In the genomic region with DNA sequence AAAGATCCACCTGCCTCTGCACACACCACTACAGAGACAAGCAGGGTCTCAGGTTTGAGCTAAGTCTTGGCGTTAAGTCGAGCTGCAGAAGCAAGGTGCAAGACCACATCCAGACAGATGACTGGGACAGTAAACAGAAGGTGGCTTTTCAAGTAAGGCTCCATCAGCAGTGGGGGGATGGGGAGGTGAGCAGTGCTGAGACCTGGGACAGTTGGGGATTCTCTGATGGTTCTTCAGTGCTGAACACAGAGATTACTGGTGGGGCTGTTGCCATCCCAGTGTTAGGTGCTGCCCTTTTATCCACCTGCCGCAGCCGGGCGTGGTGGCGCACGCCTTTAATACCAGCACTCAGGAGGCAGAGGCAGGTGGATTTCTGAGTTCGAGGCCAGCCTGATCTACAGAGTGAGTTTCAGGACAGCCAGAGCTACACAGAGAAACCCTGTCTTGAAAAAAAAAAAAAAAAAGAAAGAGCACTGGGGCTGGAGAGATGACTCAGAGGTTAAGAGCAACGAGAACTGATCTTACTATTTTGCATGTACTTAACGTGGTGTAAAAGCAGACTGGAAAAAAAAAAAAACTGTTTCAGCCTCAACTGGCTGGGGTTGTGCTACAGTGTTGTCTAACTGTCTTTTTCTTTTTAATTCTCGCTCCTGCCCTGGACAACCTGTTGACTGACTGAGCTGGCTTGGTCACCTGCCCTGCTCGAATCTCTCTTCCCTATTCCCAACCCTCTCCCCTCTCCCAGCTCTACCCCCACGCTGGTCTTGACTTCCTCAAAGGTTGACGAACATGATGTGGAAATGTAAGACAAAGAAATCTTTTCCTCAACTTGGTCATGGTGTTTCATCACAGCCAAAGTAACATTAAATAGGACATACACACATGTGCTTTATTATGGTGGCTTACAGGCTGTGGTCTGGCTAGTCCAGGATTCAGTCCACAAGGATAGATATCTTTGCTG, we compare ENCODE assay signal across 30 mouse cellular contexts. TPM values are rescaled to one million over a fixed set of nuclear protein-coding genes. Genes with fewer than 3 reads are reported as not detected.
DNase-seq lines count a peak whose midpoint lies in the region; ATAC-seq and TF ChIP-seq lines count a peak whose summit lies in the region.
"Had no signal": no experiment of that assay in that cellular context is flagged by ENCODE, and none has a peak within 500 bp of the region (broad histone marks: within the 10 kb centered on the region; RNA-seq: fewer than 3 reads in every experiment).

No protein-coding gene starts in this region.

- peak; percentile 15 for DNase-seq in liver, adult 2 months (ENCODE audit: extremely low read depth, low read depth, low spot score)
- DNase-seq in liver, embryonic 11.5 days (ENCODE audit: low spot score) = no peak
- no peak for DNase-seq in ES-E14 (ENCODE audit: low read depth, low spot score)
- peak; percentile 47 to 54 for DNase-seq in monocyte, adult 2 months (ENCODE audit: low read depth in 1 of 2, low spot score in 2 of 2)
- no peak for DNase-seq in lung, postnatal 25 days (ENCODE audit: low spot score)
- DNase-seq in layer of hippocampus, adult 11-12 months (ENCODE audit: low spot score) = no peak
- no peak for DNase-seq in left cerebral cortex, adult 11 months (ENCODE audit: low spot score)
- DNase-seq: adrenal gland, postnatal 25 days; cerebellum, adult 11 months; cerebellum, adult 9-11 months; heart, adult 18-20 months; kidney, postnatal 36 days; lung, adult 18-20 months; lung, postnatal 10 days had no signal

- H3K9me3 ChIP-seq in liver, embryonic 11.5 days (ENCODE audit: control insufficient read depth, low read length) = no peaks in the 10 kb centered on the region
- H3K9me3 ChIP-seq in ES-E14 (ENCODE audit: control insufficient read depth, insufficient read depth, low read depth, low read length) = no peaks in the 10 kb centered on the region
- H3K9me3 ChIP-seq: embryonic facial prominence, embryonic 15.5 days; heart, embryonic 12.5 days; hindbrain, embryonic 12.5 days; kidney, embryonic 15.5 days; limb, embryonic 12.5 days; midbrain, embryonic 15.5 days had no signal

- no peak for TF ChIP-seq POLR2A in liver, adult 2 months (IDR thresholded peaks at IDR 0.05; ENCODE audit: extremely low read depth, insufficient read depth, low read length)

- ATAC-seq in liver, embryonic 11.5 days (replicated peaks; ENCODE audit: low FRiP score) = no peak
- ATAC-seq in granulocyte monocyte progenitor cell, adult 5-6 weeks (replicated peaks; ENCODE audit: poor library complexity, severe bottlenecking) = peak; percentile 79
- ATAC-seq: forebrain, embryonic 14.5 days; intestine, postnatal 0 days; midbrain, embryonic 15.5 days had no signal

- no peak overlapping the region for H3K27ac ChIP-seq in liver, adult 2 months (replicated peaks; ENCODE audit: insufficient read depth, low read depth, low read length)
- H3K27ac ChIP-seq in liver, embryonic 11.5 days (ENCODE audit: low read depth, low read length) = no peak overlapping the region
- H3K27ac ChIP-seq in ES-E14 (ENCODE audit: insufficient read depth, low read depth, low read length, poor library complexity, severe bottlenecking) = peak overlapping the region; percentile 27; the same call in 1 of the 2 replicates
- H3K27ac ChIP-seq: embryonic facial prominence, embryonic 15.5 days; hindbrain, embryonic 12.5 days; kidney, embryonic 15.5 days; limb, embryonic 12.5 days; midbrain, embryonic 15.5 days; stomach, postnatal 0 days had no signal

- H3K27me3 ChIP-seq in liver, adult 2 months (ENCODE audit: control insufficient read depth, insufficient read depth, low read length) = no peaks in the 10 kb centered on the region
- H3K27me3 ChIP-seq in liver, embryonic 11.5 days (replicated peaks; ENCODE audit: control insufficient read depth, insufficient read depth, low read length) = no peaks in the 10 kb centered on the region
- H3K27me3 ChIP-seq: embryonic facial prominence, embryonic 15.5 days; heart, embryonic 12.5 days; hindbrain, embryonic 12.5 days; kidney, embryonic 15.5 days; limb, embryonic 12.5 days; midbrain, embryonic 15.5 days had no signal

- in situ Hi-C loops in ES-E14 (cut with MboI; ENCODE audit: low sequenced_read_pairs in 2 of 2, unreplicated experiment in 2 of 2) = no loop called here

- no peak overlapping the region for H3K4me3 ChIP-seq in liver, adult 2 months (ENCODE audit: insufficient read depth, low read depth, low read length)
- no peak overlapping the region for H3K4me3 ChIP-seq in liver, embryonic 11.5 days (ENCODE audit: low read depth, low read length)
- H3K4me3 ChIP-seq in ES-E14 (ENCODE audit: insufficient read depth in 1 of 2, low read depth in 1 of 2, low read length in 2 of 2, poor library complexity in 1 of 2, severe bottlenecking in 1 of 2) = no peak overlapping the region
- H3K4me3 ChIP-seq: embryonic facial prominence, embryonic 15.5 days; heart, embryonic 12.5 days; hindbrain, embryonic 12.5 days; kidney, embryonic 15.5 days; limb, embryonic 12.5 days; midbrain, embryonic 15.5 days had no signal

- peaks cover 6% of the 10 kb centered on the region; the same call in 1 of the 2 replicates for H3K4me1 ChIP-seq in liver, adult 2 months (ENCODE audit: control insufficient read depth, insufficient read depth, low read length)
- peaks cover 6% of the 10 kb centered on the region; the same call in 1 of the 2 replicates for H3K4me1 ChIP-seq in liver, embryonic 11.5 days (replicated peaks; ENCODE audit: control insufficient read depth, insufficient read depth, low read length)
- peaks cover 3 to 14% of the 10 kb centered on the region in 2 experiments; a peak in 1 of 4 replicates for H3K4me1 ChIP-seq in ES-E14 (ENCODE audit: control insufficient read depth in 2 of 2, insufficient read depth in 2 of 2, low read length in 2 of 2, poor library complexity in 1 of 2)
- H3K4me1 ChIP-seq: embryonic facial prominence, embryonic 15.5 days had no signal

- H3K9ac ChIP-seq in liver, adult 2 months (ENCODE audit: low read depth, low read length) = no peak overlapping the region
- no peak overlapping the region for H3K9ac ChIP-seq in liver, embryonic 11.5 days (ENCODE audit: low read depth, low read length)
- H3K9ac ChIP-seq in ES-E14 (ENCODE audit: insufficient read depth, low read depth, low read length, poor library complexity, severe bottlenecking) = 0 out of 2 replicates have a peak overlapping the region, but pooled peaks have one; percentile 28
- H3K9ac ChIP-seq: embryonic facial prominence, embryonic 15.5 days; heart, embryonic 12.5 days; hindbrain, embryonic 12.5 days; kidney, embryonic 15.5 days; limb, embryonic 12.5 days; midbrain, embryonic 15.5 days had no signal

- H3K36me3 ChIP-seq in liver, adult 2 months (ENCODE audit: control insufficient read depth, insufficient read depth, low read length) = no peaks in the 10 kb centered on the region
- H3K36me3 ChIP-seq in liver, embryonic 11.5 days (ENCODE audit: control insufficient read depth, insufficient read depth, low read length) = no peaks in the 10 kb centered on the region
- no peaks in the 10 kb centered on the region for H3K36me3 ChIP-seq in ES-E14 (ENCODE audit: control insufficient read depth, insufficient read depth, low read length, poor library complexity, severe bottlenecking)
- H3K36me3 ChIP-seq: embryonic facial prominence, embryonic 15.5 days; heart, embryonic 12.5 days; hindbrain, embryonic 12.5 days; kidney, embryonic 15.5 days; limb, embryonic 12.5 days; midbrain, embryonic 15.5 days had no signal

- TF ChIP-seq CTCF in liver, adult 2 months (IDR thresholded peaks at IDR 0.05; ENCODE audit: low read depth, low read length) = no peak

- no peak overlapping the region for H3K4me2 ChIP-seq in liver, embryonic 11.5 days
- H3K4me2 ChIP-seq: embryonic facial prominence, embryonic 15.5 days; heart, embryonic 12.5 days; hindbrain, embryonic 12.5 days; kidney, embryonic 15.5 days; limb, embryonic 12.5 days; midbrain, embryonic 15.5 days had no signal

- 82% methylated on average over 14 of the region's 14 CpGs for WGBS in liver, adult 2 months
- 67% methylated on average over 14 of the region's 14 CpGs for WGBS in liver, embryonic 11.5 days

- no peaks in the 10 kb centered on the region for H3K79me2 ChIP-seq in liver, adult 2 months (ENCODE audit: control insufficient read depth, insufficient read depth, low read length)

RNA-seq across cellular contexts. Expression of gene Ifitm6, which starts 4.0 kb away (rescaled TPM):
- total RNA-seq in liver, adult 2 months (2014; rRNA removed) = 0.81 and 0.83 TPM in 2 replicates
- polyA plus RNA-seq in liver, adult 2 months (2012; rRNA removed) = 0.72 and 1.7 TPM in 2 replicates
- polyA plus RNA-seq in liver, embryonic 11.5 days (2014; fragmentation: Nextera tagmentation; extraction: Ambion mirVana) = 0.90 and 0.97 TPM in 2 replicates
- 0.36 TPM in 1 of 2 replicates, not detected in the other for total RNA-seq in ES-E14 (2012; rRNA removed)
- total RNA-seq in granulocyte monocyte progenitor cell, adult 5-6 weeks (2014; fragmentation: Nextera tagmentation) = 17.9 and 48.1 TPM in 2 replicates
- total RNA-seq in granulocyte monocyte progenitor cell, adult 5-6 weeks (2017) = 22.5 and 42.5 TPM in 2 replicates
- total RNA-seq: adrenal gland, postnatal 25 days; gastrocnemius, adult 8-10 months; heart, adult 18-20 months; layer of hippocampus, postnatal 10 days had no signal
- polyA plus RNA-seq: heart, embryonic 12.5 days; hindbrain, embryonic 12.5 days; limb, embryonic 12.5 days had no signal

RNA-seq across cellular contexts. Expression of gene Gm17387, which starts 7.2 kb away (rescaled TPM):
- not detected in 2 replicates for total RNA-seq in liver, adult 2 months (2014; rRNA removed)
- not detected in 2 replicates for polyA plus RNA-seq in liver, adult 2 months (2012; rRNA removed)
- polyA plus RNA-seq in liver, embryonic 11.5 days (2014; fragmentation: Nextera tagmentation; extraction: Ambion mirVana) = not detected in 2 replicates
- not detected in 2 replicates for total RNA-seq in ES-E14 (2012; rRNA removed)
- total RNA-seq in granulocyte monocyte progenitor cell, adult 5-6 weeks (2014; fragmentation: Nextera tagmentation) = not detected in 2 replicates
- total RNA-seq in granulocyte monocyte progenitor cell, adult 5-6 weeks (2017) = not detected in 2 replicates
- total RNA-seq: adrenal gland, postnatal 25 days; gastrocnemius, adult 8-10 months; heart, adult 18-20 months; heart, postnatal 25 days; layer of hippocampus, postnatal 10 days had no signal
- polyA plus RNA-seq: embryonic facial prominence, embryonic 15.5 days; forebrain, embryonic 14.5 days; heart, embryonic 12.5 days; hindbrain, embryonic 12.5 days; intestine, postnatal 0 days; kidney, embryonic 15.5 days; limb, embryonic 12.5 days; midbrain, embryonic 15.5 days; neural tube, embryonic 14.5 days; small intestine, adult 2 months; stomach, postnatal 0 days; thymus, postnatal 0 days had no signal

RNA-seq across cellular contexts. Expression of gene Ifitm3, which starts 11.2 kb away (rescaled TPM):
- total RNA-seq in liver, adult 2 months (2014; rRNA removed) = 296 and 392 TPM in 2 replicates
- 848 and 1,254 TPM in 2 replicates for polyA plus RNA-seq in liver, adult 2 months (2012; rRNA removed)
- 45.0 and 47.5 TPM in 2 replicates for polyA plus RNA-seq in liver, embryonic 11.5 days (2014; fragmentation: Nextera tagmentation; extraction: Ambion mirVana)
- total RNA-seq in ES-E14 (2012; rRNA removed) = 353 and 601 TPM in 2 replicates
- 146 and 224 TPM in 2 replicates for total RNA-seq in granulocyte monocyte progenitor cell, adult 5-6 weeks (2014; fragmentation: Nextera tagmentation)
- total RNA-seq in granulocyte monocyte progenitor cell, adult 5-6 weeks (2017) = 55.6 and 69.2 TPM in 2 replicates

RNA-seq across cellular contexts. Expression of gene B4galnt4, which starts 39.1 kb away (rescaled TPM):
- 0.09 TPM in 1 of 2 replicates, not detected in the other for total RNA-seq in liver, adult 2 months (2014; rRNA removed)
- polyA plus RNA-seq in liver, adult 2 months (2012; rRNA removed) = 0.04 and 0.10 TPM in 2 replicates
- 3.4 and 4.7 TPM in 2 replicates for polyA plus RNA-seq in liver, embryonic 11.5 days (2014; fragmentation: Nextera tagmentation; extraction: Ambion mirVana)
- total RNA-seq in ES-E14 (2012; rRNA removed) = 31.1 and 78.3 TPM in 2 replicates
- 0.60 and 3.6 TPM in 2 replicates for total RNA-seq in granulocyte monocyte progenitor cell, adult 5-6 weeks (2014; fragmentation: Nextera tagmentation)
- total RNA-seq in granulocyte monocyte progenitor cell, adult 5-6 weeks (2017) = 0.26 TPM in 1 of 2 replicates, not detected in the other
- total RNA-seq: heart, adult 18-20 months had no signal

RNA-seq across cellular contexts. Expression of gene Ifitm1, which starts 54.7 kb away (rescaled TPM):
- total RNA-seq in liver, adult 2 months (2014; rRNA removed) = 11.2 and 11.3 TPM in 2 replicates
- polyA plus RNA-seq in liver, adult 2 months (2012; rRNA removed) = 48.6 and 79.4 TPM in 2 replicates
- polyA plus RNA-seq in liver, embryonic 11.5 days (2014; fragmentation: Nextera tagmentation; extraction: Ambion mirVana) = 32.7 and 33.5 TPM in 2 replicates
- 274 and 585 TPM in 2 replicates for total RNA-seq in ES-E14 (2012; rRNA removed)
- total RNA-seq in granulocyte monocyte progenitor cell, adult 5-6 weeks (2014; fragmentation: Nextera tagmentation) = 79.9 and 149 TPM in 2 replicates
- 18.5 and 25.3 TPM in 2 replicates for total RNA-seq in granulocyte monocyte progenitor cell, adult 5-6 weeks (2017)

Comparison
In these comparisons a context has a peak if more than half of its experiments do, and no peak if none do; other contexts are left out.
1. DNase-seq: peak in liver, adult 2 months (single experiment) and monocyte, adult 2 months (2 of 2); none in liver, embryonic 11.5 days (single experiment), ES-E14 (single experiment), lung, postnatal 25 days (single experiment), layer of hippocampus, adult 11-12 months (single experiment) and left cerebral cortex, adult 11 months (single experiment).
2. RNA of gene Ifitm6, which starts 4.0 kb away (total RNA-seq): 17.9 to 48.1 TPM in granulocyte monocyte progenitor cell, adult 5-6 weeks; 0.81 to 0.83 TPM in liver, adult 2 months and 0.36 TPM in ES-E14; every median in the first group is over 10 times any median in the second.